In the genomic region with DNA sequence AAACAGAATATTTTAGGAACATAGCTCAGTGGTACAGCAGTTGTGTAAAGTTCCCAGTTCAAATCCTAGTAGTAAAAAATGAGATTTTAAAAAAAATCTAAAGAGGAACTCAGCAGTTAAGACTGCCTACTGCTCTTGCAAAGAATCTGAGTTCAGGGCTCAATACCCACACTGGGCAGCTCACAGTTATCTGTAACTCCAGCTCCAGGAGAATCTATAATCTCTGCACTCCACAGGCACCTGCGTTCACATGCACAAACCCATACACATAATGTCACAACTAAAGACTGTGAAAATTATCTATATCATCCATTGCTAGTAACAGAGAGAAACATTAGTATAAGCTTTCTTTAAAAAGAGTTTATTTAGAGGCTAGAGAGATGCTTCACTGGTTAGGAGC, we compare ENCODE assay signal across 21 mouse cellular contexts. TPM values are rescaled to one million over a fixed set of nuclear protein-coding genes. Genes with fewer than 3 reads are reported as not detected.
A peak's percentile ranks its signal among the peaks of the same experiment; 100 is the strongest.
DNase-seq lines count a peak whose midpoint lies in the region; ATAC-seq and TF ChIP-seq lines count a peak whose summit lies in the region.
"Had no signal": no experiment of that assay in that cellular context is flagged by ENCODE, and none has a peak within 500 bp of the region (broad histone marks: within the 10 kb centered on the region; RNA-seq: fewer than 3 reads in every experiment).

No protein-coding gene starts in this region.

- H3K36me3 ChIP-seq in liver, embryonic 14.5 days (replicated peaks; ENCODE audit: control insufficient read depth, insufficient read depth, low read depth), result no peaks in the 10 kb centered on the region
- H3K36me3 ChIP-seq in liver, embryonic 12.5 days, result peaks cover 15% of the 10 kb centered on the region
- 0 out of 2 replicates have a peak, but pooled peaks cover 11% of the 10 kb centered on the region for H3K36me3 ChIP-seq in macrophage (ENCODE audit: inconsistent target)
- H3K36me3 ChIP-seq in intestine, postnatal 0 days (ENCODE audit: control insufficient read depth, insufficient read depth), result no peaks in the 10 kb centered on the region; the same call in 1 of the 2 replicates
- H3K36me3 ChIP-seq: embryonic facial prominence, embryonic 10.5 days; embryonic facial prominence, embryonic 12.5 days had no signal

- no peak for TF ChIP-seq CTCF in liver, embryonic 14.5 days (IDR thresholded peaks at IDR 0.05; ENCODE audit: low read depth)
- TF ChIP-seq CTCF in bone marrow macrophage, adult 2 months (IDR thresholded peaks at IDR 0.05; ENCODE audit: low read depth, low read length), result no peak
- no peak for TF ChIP-seq CTCF in intestine, postnatal 0 days (IDR thresholded peaks at IDR 0.05; ENCODE audit: low read depth)

- H3K4me2 ChIP-seq in liver, embryonic 14.5 days (ENCODE audit: low read depth), result no peak overlapping the region
- H3K4me2 ChIP-seq in liver, embryonic 12.5 days, result no peak overlapping the region
- no peak overlapping the region for H3K4me2 ChIP-seq in intestine, postnatal 0 days (replicated peaks; ENCODE audit: low read depth)
- H3K4me2 ChIP-seq: embryonic facial prominence, embryonic 12.5 days; forebrain, embryonic 13.5 days; forebrain, embryonic 15.5 days had no signal

- no peak overlapping the region for H3K4me3 ChIP-seq in liver, embryonic 14.5 days (ENCODE audit: insufficient read depth in 1 of 2, low read depth in 2 of 2, low read length in 2 of 2)
- no peak overlapping the region for H3K4me3 ChIP-seq in liver, embryonic 12.5 days
- no peak overlapping the region for H3K4me3 ChIP-seq in bone marrow macrophage, adult 2 months (ENCODE audit: insufficient read depth, low read length)
- H3K4me3 ChIP-seq in macrophage (ENCODE audit: inconsistent target), result no peak overlapping the region
- H3K4me3 ChIP-seq in intestine, postnatal 0 days (ENCODE audit: low read depth, low read length), result no peak overlapping the region
- H3K4me3 ChIP-seq: embryonic facial prominence, embryonic 10.5 days; embryonic facial prominence, embryonic 12.5 days; forebrain, embryonic 13.5 days; forebrain, embryonic 15.5 days had no signal

- H3K9me3 ChIP-seq in liver, embryonic 14.5 days (ENCODE audit: control insufficient read depth, low read length), result no peaks in the 10 kb centered on the region
- H3K9me3 ChIP-seq in liver, embryonic 12.5 days (replicated peaks), result no peaks in the 10 kb centered on the region
- H3K9me3 ChIP-seq in intestine, postnatal 0 days (ENCODE audit: control insufficient read depth), result no peaks in the 10 kb centered on the region
- H3K9me3 ChIP-seq: embryonic facial prominence, embryonic 10.5 days; embryonic facial prominence, embryonic 12.5 days; forebrain, embryonic 13.5 days; forebrain, embryonic 15.5 days had no signal

- no peak overlapping the region for H3K27ac ChIP-seq in liver, embryonic 14.5 days
- no peak overlapping the region for H3K27ac ChIP-seq in liver, embryonic 12.5 days
- peak overlapping the region; percentile 46; the same call in 1 of the 2 replicates for H3K27ac ChIP-seq in bone marrow macrophage, adult 2 months (ENCODE audit: insufficient read depth, low read depth, low read length)
- H3K27ac ChIP-seq in macrophage, result peak overlapping the region; percentile 33
- H3K27ac ChIP-seq in intestine, postnatal 0 days (ENCODE audit: low read depth, low read length), result no peak overlapping the region
- H3K27ac ChIP-seq: embryonic facial prominence, embryonic 10.5 days; embryonic facial prominence, embryonic 12.5 days; forebrain, embryonic 13.5 days; forebrain, embryonic 15.5 days had no signal

- peaks cover 90% of the 10 kb centered on the region for H3K79me2 ChIP-seq in macrophage (ENCODE audit: inconsistent target)

- TF ChIP-seq EP300 in liver, embryonic 14.5 days (IDR thresholded peaks at IDR 0.05; ENCODE audit: low read depth), result no peak

- peaks cover 12 to 14% of the 10 kb centered on the region in 2 experiments; a peak in 3 of 4 replicates for H3K4me1 ChIP-seq in liver, embryonic 14.5 days (replicated peaks; ENCODE audit: control insufficient read depth in 2 of 2, insufficient read depth in 2 of 2, low read length in 1 of 2)
- H3K4me1 ChIP-seq in liver, embryonic 12.5 days, result peaks cover 51% of the 10 kb centered on the region
- peaks cover 34% of the 10 kb centered on the region for H3K4me1 ChIP-seq in bone marrow macrophage, adult 2 months (ENCODE audit: control insufficient read depth, insufficient read depth, low read length)
- no peaks in the 10 kb centered on the region for H3K4me1 ChIP-seq in intestine, postnatal 0 days (replicated peaks; ENCODE audit: control insufficient read depth, insufficient read depth, low read length)
- H3K4me1 ChIP-seq: embryonic facial prominence, embryonic 12.5 days; forebrain, embryonic 15.5 days had no signal

- no peak for DNase-seq in liver, embryonic 14.5 days (ENCODE audit: low read depth in 3 of 3, low spot score in 3 of 3)
- DNase-seq in cerebellum, postnatal 25 days, result no peak
- DNase-seq in cerebellum, adult 8-10 months, result no peak
- DNase-seq: adrenal gland, adult 8-10 months; adrenal gland, postnatal 14 days; cerebellum, adult 11-12 months; cerebellum, adult 9-10 months; cerebellum, postnatal 10 days; cerebellum, postnatal 36 days; forebrain, postnatal 0 days had no signal

- no peak for TF ChIP-seq POLR2A in bone marrow macrophage, adult 2 months (IDR thresholded peaks at IDR 0.05; ENCODE audit: borderline replicate concordance, low read depth, low read length)

- no peaks in the 10 kb centered on the region for H3K27me3 ChIP-seq in liver, embryonic 14.5 days (ENCODE audit: control insufficient read depth, insufficient read depth, low read length)
- no peaks in the 10 kb centered on the region for H3K27me3 ChIP-seq in liver, embryonic 12.5 days (replicated peaks)
- H3K27me3 ChIP-seq in intestine, postnatal 0 days (replicated peaks; ENCODE audit: control insufficient read depth, insufficient read depth, low read length), result no peaks in the 10 kb centered on the region
- H3K27me3 ChIP-seq: embryonic facial prominence, embryonic 12.5 days; forebrain, embryonic 13.5 days; forebrain, embryonic 15.5 days; Patski had no signal

- no peak overlapping the region for H3K9ac ChIP-seq in liver, embryonic 14.5 days (replicated peaks)
- H3K9ac ChIP-seq in liver, embryonic 12.5 days, result no peak overlapping the region
- H3K9ac ChIP-seq in intestine, postnatal 0 days (ENCODE audit: low read depth, low read length), result no peak overlapping the region
- H3K9ac ChIP-seq: embryonic facial prominence, embryonic 12.5 days; forebrain, embryonic 13.5 days; forebrain, embryonic 15.5 days; forebrain, postnatal 0 days had no signal

- peak; percentile 35; the same call in 1 of the 2 replicates for ATAC-seq in liver, embryonic 14.5 days (ENCODE audit: insufficient read depth)
- no peak for ATAC-seq in liver, embryonic 12.5 days
- ATAC-seq in megakaryocyte-erythroid progenitor cell, adult 5-6 weeks (replicated peaks; ENCODE audit: low FRiP score, low TSS enrichment, poor library complexity, severe bottlenecking), result peak; percentile 87
- no peak for ATAC-seq in intestine, postnatal 0 days
- ATAC-seq: activated CD4-positive, CD25-positive, alpha-beta regulatory T cell, adult 4 months; forebrain, embryonic 13.5 days; forebrain, embryonic 15.5 days; forebrain, postnatal 0 days; Patski had no signal

- 19% methylated on average over 1 of the region's 1 CpGs for WGBS in liver, embryonic 14.5 days (ENCODE audit: insufficient replicate concordance)
- 42% methylated on average over 1 of the region's 1 CpGs for WGBS in liver, embryonic 12.5 days (ENCODE audit: insufficient replicate concordance)
- WGBS in macrophage (ENCODE audit: missing documents), result 93% methylated on average over 1 of the region's 1 CpGs
- WGBS in intestine, postnatal 0 days, result 93% methylated on average over 1 of the region's 1 CpGs

RNA-seq across cellular contexts. Expression of a gene that starts 27.0 kb away (rescaled TPM):
- polyA plus RNA-seq in liver, embryonic 14.5 days (2012; rRNA removed), result 4.3 and 4.6 TPM in 2 replicates
- 2.9 and 3.3 TPM in 2 replicates for polyA plus RNA-seq in liver, embryonic 14.5 days (2014; fragmentation: Nextera tagmentation; extraction: Ambion mirVana)
- 6.7 and 6.8 TPM in 2 replicates for polyA plus RNA-seq in liver, embryonic 12.5 days (2016; fragmentation: Nextera tagmentation; extraction: Ambion mirVana)
- polyA plus RNA-seq in bone marrow macrophage, adult 2 months (2012; ENCODE audit: insufficient read depth, insufficient read length, missing spikeins), result 27.5 and 27.8 TPM in 2 replicates
- 100 to 1,000 TPM; 107 to 506 (median 204) TPM for total RNA-seq in macrophage (2018; cell fraction: chromatin; rRNA removed)
- 10 to 100 TPM; 25.3 to 66.2 (median 31.2) TPM for total RNA-seq in macrophage (2018; cell fraction: cytosol; rRNA removed)
- total RNA-seq in macrophage (2018; cell fraction: nucleus; rRNA removed), result 100 to 1,000 TPM in 24 of 26 experiments, 10 to 100 TPM in 2; 74.2 to 310 (median 147) TPM
- 17.0 to 28.6 TPM (median 18.0 TPM) in 3 replicates for polyA plus RNA-seq in macrophage (2018)
- total RNA-seq in megakaryocyte-erythroid progenitor cell, adult 5-6 weeks (2014; fragmentation: Nextera tagmentation), result 13.7 and 14.2 TPM in 2 replicates
- total RNA-seq in megakaryocyte-erythroid progenitor cell, adult 5-6 weeks (2017), result 7.0 and 9.8 TPM in 2 replicates
- 1.6 and 2.9 TPM in 2 replicates for polyA plus RNA-seq in intestine, postnatal 0 days (2015; fragmentation: Nextera tagmentation; extraction: Ambion mirVana)

Comparison
In these comparisons a context has a peak if more than half of its experiments do, and no peak if none do; other contexts are left out.
1. ATAC-seq: peak in liver, embryonic 14.5 days (single experiment) and megakaryocyte-erythroid progenitor cell, adult 5-6 weeks (single experiment); none in liver, embryonic 12.5 days (single experiment) and intestine, postnatal 0 days (single experiment).
2. H3K27ac ChIP-seq: peak in bone marrow macrophage, adult 2 months (single experiment) and macrophage (single experiment); none in liver, embryonic 14.5 days (single experiment), liver, embryonic 12.5 days (single experiment) and intestine, postnatal 0 days (single experiment).